Mouse (Mus musculus) macrophage (primary cell): ENCODE data around the gene Zfp112. TPM values are rescaled to one million over a fixed set of nuclear protein-coding genes. Genes with fewer than 3 reads are reported as not detected.

Experiments used
- H3K27ac ChIP-seq: fragments of 350-480 bp; formaldehyde crosslinking; 2 replicates; pipeline ENCODE4 v1.9.0; 2021
- H3K36me3 ChIP-seq: fragments of 350-480 bp; formaldehyde crosslinking; 2 replicates; pipeline ENCODE4 v1.9.0; 2021; ENCODE audit errors: inconsistent target
- H3K4me3 ChIP-seq: fragments of 350-480 bp; formaldehyde crosslinking; 2 replicates; pipeline ENCODE4 v1.9.0; 2021; ENCODE audit errors: inconsistent target
- H3K79me2 ChIP-seq: fragments of 350-480 bp; formaldehyde crosslinking; 2 replicates; pipeline ENCODE4 v1.9.0; 2021; ENCODE audit errors: inconsistent target
- WGBS: methylation state at CpG from one replicate; pipeline ENCODE4 v1.1.7; 2026; ENCODE audit warnings: inconsistent platforms; ENCODE audit not compliant: missing documents; 5-methylcytosine and 5-hydroxymethylcytosine counted together
- polyA plus RNA-seq: library from polyadenylated mRNA; stranded (reverse); fragments of 250-400 nt; gene quantifications from 3 replicates; pipeline ENCODE4 v1.2.4, GENCODE M21; 2018; ENCODE audit warnings: inconsistent platforms

Gene Zfp112
- polyA plus RNA-seq, 1 experiment from 2014 or later: 0.39 TPM

DNA sequence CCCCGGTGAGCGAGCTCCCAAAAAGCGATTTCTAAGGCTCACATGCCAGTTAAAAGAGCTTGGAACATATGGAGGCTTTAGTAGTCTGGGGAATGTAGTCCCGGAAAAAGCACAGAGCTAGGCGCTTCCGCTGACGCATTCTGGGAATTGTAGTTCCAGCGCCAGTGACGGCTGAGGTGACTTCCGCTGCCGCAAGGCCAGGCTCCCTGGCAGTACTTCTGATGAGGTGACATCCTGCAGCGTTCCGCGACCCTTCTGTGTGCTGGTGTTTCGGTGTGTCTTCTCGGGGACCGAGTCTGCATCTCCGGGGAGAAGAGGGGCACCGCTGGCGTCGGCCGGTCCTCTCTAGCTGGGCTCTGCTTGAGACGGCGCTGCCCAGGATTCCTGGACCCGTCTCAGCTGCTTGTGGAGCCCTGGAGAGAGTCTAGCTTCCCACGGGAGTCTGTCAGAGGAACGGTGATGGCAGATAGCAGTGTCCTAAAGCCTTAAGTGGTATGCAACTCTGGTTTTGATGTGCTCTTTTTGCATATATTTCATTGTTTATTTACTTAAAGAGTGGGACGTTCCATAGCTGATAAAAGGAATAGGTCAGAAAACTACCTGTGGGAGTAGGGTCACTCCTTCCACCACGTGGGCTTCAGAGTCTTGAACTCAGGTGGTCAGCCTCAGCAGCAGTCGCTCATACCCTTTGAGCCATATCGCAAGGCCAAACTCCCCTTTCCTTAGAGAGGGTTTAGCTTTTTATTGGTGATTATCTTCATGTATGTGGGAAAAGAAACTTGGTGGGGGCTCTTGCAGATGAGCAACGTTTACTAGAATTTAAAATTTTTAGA lies 22.1 kb downstream of the Zfp112 start, which contains the start of gene Zfp235:
Zfp235 (plus strand) TSS at position 174 of the 833 bp plus-strand sequence.
- H3K27ac ChIP-seq: peak within 1 kb of the TSS; percentile 28; the same call in 1 of the 2 replicates
- peak within 1 kb of the TSS; percentile 86 for H3K4me3 ChIP-seq
- H3K79me2 ChIP-seq: peaks cover 8% of the 10 kb centered on the region; the same call in 1 of the 2 replicates
- WGBS: 6% methylated on average over 32 of the region's 32 CpGs
- H3K36me3 ChIP-seq: peaks cover 15% of the 10 kb centered on the region; the same call in 1 of the 2 replicates

DNA sequence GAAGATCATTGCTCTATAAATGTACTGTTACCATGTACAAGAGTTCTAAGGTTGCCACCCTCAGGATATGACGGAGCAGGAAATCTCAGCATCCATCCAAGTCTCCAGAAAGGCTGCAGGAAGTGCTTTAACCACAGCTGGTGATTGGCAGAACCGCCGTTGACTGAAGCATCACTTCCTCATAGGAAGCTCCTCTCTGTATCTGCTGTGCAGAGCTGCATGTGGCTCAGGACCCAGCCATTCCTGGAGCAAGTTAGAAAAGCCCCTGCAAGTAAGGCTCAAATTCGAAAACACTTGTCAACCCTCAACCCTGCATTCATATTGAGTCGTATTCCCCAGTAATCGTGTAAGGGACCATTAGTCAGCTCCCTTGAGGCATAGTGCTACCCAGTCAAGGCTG lies 30.5 kb downstream of the Zfp112 start:
- Histone ChIP-seq H3K36me3 (peaks cover 28% of the 10 kb centered on the region), H3K27ac (no peak overlapping the region), H3K4me3 (no peak overlapping the region), H3K79me2 (no peaks in the 10 kb centered on the region)
- 26% methylated on average over 6 of the region's 6 CpGs for WGBS

DNA sequence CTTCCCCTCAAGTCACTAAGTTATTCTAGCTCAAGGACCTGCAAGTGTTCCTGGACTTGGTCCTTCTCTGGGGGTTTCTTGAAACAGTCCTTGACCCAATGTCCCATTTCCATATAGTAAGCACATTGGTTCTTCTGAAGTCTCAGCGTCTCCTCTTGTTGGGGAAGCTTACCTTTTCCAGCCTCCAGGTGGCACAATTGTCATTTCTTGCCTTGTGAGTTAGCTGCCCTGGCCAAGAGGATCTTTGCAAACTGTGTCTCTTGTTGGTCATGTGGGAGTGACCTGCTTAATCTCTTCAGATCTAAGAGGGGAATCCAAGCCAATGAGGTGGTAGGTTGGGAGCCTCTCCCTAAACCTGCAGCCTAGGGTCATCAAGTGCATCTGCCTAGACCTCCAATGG lies 41.2 kb downstream of the Zfp112 start:
- WGBS: 0% methylated on average over 1 of the region's 1 CpGs
- no peaks in the 10 kb centered on the region for H3K36me3 ChIP-seq
- H3K27ac ChIP-seq: no peak overlapping the region

DNA sequence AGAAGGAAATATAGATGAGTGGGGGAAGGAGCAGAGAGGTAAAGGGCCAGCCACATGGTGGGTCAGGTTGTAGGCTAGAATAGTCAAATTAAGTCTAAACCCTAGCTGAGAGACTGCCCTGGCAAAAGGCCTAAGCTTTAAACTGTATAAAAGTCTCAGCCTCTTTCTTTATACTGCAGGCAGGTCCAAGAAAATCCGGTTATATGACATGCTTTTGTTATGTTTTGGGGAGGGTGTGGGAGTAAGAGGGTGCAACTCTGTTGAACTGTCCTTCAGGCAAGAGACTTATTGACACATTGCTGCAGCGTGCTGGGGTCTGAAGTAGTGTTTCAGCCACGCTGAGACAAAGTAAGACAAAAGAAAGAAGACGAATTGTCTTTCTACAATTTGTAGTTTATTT lies 60.1 kb downstream of the Zfp112 start:
- Histone ChIP-seq H3K27ac (no peak overlapping the region), H3K79me2 (no peaks in the 10 kb centered on the region), H3K36me3 (no peaks in the 10 kb centered on the region), H3K4me3 (no peak overlapping the region)
- WGBS: 71% methylated on average over 2 of the region's 4 CpGs

More for the DNA sequence above, 41.2 kb downstream of the Zfp112 start:
- Histone ChIP-seq H3K79me2 (no peaks in the 10 kb centered on the region), H3K4me3 (no peak overlapping the region)

DNA sequence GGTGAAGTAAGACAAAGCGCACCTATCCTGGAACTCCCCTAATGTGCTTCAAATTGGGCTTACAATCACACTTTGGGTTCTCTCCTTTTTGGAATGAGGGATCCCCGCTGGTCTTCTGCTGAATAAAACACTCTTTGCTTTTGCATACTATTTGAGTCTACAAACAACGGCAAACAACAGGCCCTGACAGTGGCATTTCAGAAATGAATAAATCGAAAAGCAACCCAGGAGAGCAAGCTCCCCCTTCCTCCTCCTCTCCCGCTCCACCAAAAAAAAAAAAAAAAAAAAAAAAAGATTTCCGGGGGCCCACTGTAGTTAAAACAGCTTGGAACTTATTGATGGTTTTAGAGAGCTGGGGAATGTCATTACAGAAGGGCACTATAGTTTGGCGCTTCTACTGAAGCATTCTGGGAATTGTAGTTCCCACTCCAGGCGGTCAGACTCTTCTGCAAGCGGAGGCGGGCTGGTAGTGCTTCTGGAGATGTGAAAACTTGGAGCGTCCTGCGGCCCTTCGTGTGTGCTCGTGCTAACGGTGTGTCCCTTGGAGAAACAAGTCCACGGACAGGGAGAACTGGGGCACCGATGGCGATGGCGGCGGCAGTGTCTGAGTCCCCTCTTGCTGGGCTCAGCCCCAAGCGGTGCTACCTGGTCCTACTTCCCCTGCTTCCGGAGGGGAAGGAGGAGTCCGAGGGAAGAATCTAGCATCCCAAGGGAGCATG lies 62.7 kb downstream of the Zfp112 start, which contains the start of gene Zfp114:
Zfp114 (plus strand) TSS at position 443 of the 719 bp plus-strand sequence.
- H3K79me2 ChIP-seq: no peaks in the 10 kb centered on the region
- no peaks in the 10 kb centered on the region for H3K36me3 ChIP-seq
- H3K27ac ChIP-seq: no peak within 1 kb of the TSS
- WGBS: 16% methylated on average over 21 of the region's 23 CpGs
- peak within 1 kb of the TSS; percentile 14 for H3K4me3 ChIP-seq

DNA sequence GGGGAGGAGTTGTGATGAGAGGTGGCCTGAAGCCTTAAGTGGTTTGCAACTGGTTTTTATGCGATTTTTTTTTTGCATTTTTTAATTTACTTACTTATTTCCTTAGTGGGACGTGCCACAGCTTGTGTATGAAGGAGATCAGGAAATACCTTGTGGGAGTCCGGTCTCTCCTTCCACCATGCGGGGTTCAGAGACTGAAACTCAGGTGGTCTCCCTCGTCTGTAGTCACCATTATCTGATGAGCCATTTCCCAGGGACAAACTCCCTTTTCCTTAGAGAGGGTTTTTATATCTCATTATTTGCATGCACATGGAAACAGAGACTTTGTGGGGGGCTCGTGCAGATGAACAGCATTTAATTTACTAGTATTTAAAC lies 63.2 kb downstream of the Zfp112 start:
- 29% methylated on average over 6 of the region's 6 CpGs for WGBS
- Histone ChIP-seq H3K4me3 (peak overlapping the region; percentile 14), H3K27ac (no peak overlapping the region), H3K36me3 (no peaks in the 10 kb centered on the region), H3K79me2 (no peaks in the 10 kb centered on the region)

Other genes starting within 250 kb of the Zfp112 start
- not detected in 3 replicates for gene Vmn1r177, start 245.9 kb upstream of the Zfp112 start, polyA plus RNA-seq
- not detected in 3 replicates for gene Vmn1r178, start 220.3 kb upstream of the Zfp112 start, polyA plus RNA-seq
- gene Vmn1r179, start 185.3 kb upstream of the Zfp112 start, polyA plus RNA-seq: not detected in 3 replicates
- not detected in 3 replicates for gene Vmn1r180, start 161.7 kb upstream of the Zfp112 start, polyA plus RNA-seq
- gene Vmn1r181, start 137.7 kb upstream of the Zfp112 start, polyA plus RNA-seq: not detected in 3 replicates
- not detected in 3 replicates for gene V1rd19, start 110.6 kb upstream of the Zfp112 start, polyA plus RNA-seq
- gene Vmn1r183, start 59.1 kb upstream of the Zfp112 start, polyA plus RNA-seq: not detected in 3 replicates
- 6.8 to 10.4 TPM (median 9.0 TPM) in 3 replicates for gene Zfp180, start 30.4 kb upstream of the Zfp112 start, polyA plus RNA-seq
- 1.7 to 4.9 TPM (median 2.7 TPM) in 3 replicates for gene Zfp235, start 21.9 kb downstream of the Zfp112 start, polyA plus RNA-seq
- 0.06 to 0.09 TPM in 2 of 3 replicates, not detected in the other for gene Zfp114, start 62.7 kb downstream of the Zfp112 start, polyA plus RNA-seq
- 3.9 to 7.1 TPM (median 4.4 TPM) in 3 replicates for gene Zfp111, start 99.1 kb downstream of the Zfp112 start, polyA plus RNA-seq
- gene Zfp109, start 125.2 kb downstream of the Zfp112 start, polyA plus RNA-seq: 0.92 to 1.6 TPM (median 1.1 TPM) in 3 replicates
- gene Zfp108, start 142.5 kb downstream of the Zfp112 start, polyA plus RNA-seq: 1.1 to 2.5 TPM (median 1.6 TPM) in 3 replicates
- 0.32 to 0.66 TPM (median 0.48 TPM) in 3 replicates for gene Zfp93, start 158.1 kb downstream of the Zfp112 start, polyA plus RNA-seq
- 5.6 to 8.2 TPM (median 7.2 TPM) in 3 replicates for gene Zfp61, start 188.9 kb downstream of the Zfp112 start, polyA plus RNA-seq
- gene Zfp94, start 204.4 kb downstream of the Zfp112 start, polyA plus RNA-seq: 1.0 to 2.1 TPM (median 1.5 TPM) in 3 replicates
- not detected in 3 replicates for gene Tescl, start 221.6 kb downstream of the Zfp112 start, polyA plus RNA-seq
- gene Lypd5, start 236.9 kb downstream of the Zfp112 start, polyA plus RNA-seq: not detected in 3 replicates